Mouse (Mus musculus) thymus, postnatal 10 days (tissue): Measurements from ENCODE around the gene Eif4enif1.

Source experiments
- DNase-seq, 2 experiments: peaks; one replicate each; pipeline ENCODE4 v3.0.0; 2021; ENCODE audit warnings: low spot score in 2 of 2

Eif4enif1 gene

GRCm38 (mm10) chr11:3267133-3267532, 64.9 kb downstream of the Eif4enif1 start:
- no peak for DNase-seq

DNA sequence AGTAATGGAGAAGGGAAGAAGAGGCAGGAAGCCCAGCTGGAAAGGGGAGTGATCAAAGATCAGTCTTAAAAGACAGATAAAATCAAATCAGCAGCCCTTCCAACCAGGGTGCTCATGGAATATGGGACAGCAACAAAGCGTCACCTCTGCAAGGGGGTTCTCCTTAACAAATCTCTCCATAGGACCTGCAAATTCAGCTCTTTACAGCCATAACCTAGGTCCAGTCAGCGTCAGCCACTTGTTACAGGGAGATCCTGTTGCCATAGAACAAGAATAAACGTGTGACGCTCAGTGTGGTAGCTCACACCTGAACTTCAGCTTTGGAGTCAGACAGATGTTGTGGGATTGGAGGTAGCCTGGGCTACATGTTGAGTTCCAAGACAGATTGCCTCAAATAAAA, 67.0 kb downstream of the Eif4enif1 start:
- DNase-seq: no peak

- DNase-seq: no peak
Observed at GRCm38 (mm10) chr11:3278351-3278750, 76.2 kb downstream of the Eif4enif1 start.

DNA sequence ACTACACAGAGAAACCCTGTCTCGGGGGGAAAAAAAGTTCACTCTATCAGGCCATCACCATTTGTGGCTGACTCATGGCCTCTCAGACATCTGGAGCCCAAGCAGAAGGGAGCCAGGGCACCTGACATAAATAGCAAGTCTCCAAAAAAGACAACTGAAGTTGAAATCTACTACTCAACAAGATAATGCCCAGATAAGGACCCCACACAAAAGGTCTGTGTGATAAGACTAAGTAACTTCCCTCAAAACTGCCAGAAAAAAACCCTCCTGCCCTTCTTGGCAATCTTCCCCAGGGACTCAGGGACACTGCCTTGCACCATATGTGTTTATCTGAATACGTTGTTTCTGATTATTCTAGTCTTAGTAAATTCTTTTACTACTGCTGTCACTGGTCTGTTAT, 77.5 kb downstream of the Eif4enif1 start:
- DNase-seq: no peak

DNA sequence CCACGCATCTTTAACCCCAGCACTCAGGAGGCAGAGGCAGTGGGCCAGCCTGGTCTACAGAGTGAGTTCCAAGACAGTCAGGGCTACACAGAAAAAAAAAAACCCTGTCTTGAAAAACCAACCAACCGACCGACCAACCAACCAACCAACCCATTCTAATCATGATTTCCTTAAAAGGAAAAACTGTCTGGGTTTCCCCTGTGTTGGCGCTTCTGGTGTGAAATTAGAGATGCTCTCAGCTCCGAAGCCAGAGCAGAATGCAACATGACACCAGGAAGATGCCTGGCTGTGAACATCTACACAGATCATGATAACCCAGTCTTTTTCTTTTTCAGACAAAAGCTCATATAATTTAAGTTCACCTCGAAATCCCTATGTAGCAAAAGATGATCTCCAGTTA, 80.7 kb downstream of the Eif4enif1 start:
- DNase-seq: no peak

- no peak for DNase-seq
Observed at GRCm38 (mm10) chr11:3283645-3284044, 81.5 kb downstream of the Eif4enif1 start.

DNA sequence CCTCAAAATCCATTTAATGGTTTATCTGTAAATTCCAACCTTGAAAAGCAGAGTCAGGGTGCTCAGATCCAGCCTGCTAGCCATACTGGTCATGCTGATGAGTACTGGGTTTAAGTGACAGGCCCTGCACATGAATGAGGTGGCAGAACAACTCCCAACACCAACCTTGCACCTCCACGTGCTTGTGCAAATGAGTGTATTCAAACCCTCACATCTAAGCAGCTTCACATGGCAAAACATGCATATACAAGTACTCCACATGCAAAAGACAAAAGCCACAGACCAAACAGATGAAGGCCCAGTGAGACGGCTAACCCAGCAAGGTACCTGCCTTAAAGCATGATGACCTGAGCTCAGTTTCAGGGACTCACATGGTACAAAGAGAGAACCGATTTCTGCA, 83.7 kb downstream of the Eif4enif1 start:
- no peak for DNase-seq

GRCm38 (mm10) chr11:3287131-3287530, 84.9 kb downstream of the Eif4enif1 start:
- no peak for DNase-seq

DNA sequence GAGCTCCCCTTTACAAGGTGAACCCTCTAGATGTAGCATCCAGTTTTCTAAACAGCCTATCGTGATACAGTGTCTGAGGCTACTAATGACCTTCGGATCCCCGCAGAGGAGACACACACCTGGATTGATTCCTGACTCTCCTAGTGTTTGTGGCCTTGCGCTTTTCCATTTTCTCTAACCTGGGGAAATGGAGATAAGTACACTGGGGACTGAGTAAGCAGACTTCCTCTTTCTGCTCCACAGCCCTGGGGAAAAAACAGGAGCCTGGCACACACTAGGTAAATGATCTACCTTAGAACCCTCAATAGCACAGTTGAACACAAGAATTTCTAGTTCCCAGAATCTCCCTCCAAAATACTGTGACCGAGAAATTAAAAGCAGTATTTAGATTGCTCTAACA, 85.7 kb downstream of the Eif4enif1 start:
- no peak for DNase-seq

- peak in 1 of 2 experiments; percentile 44 for DNase-seq
Observed at GRCm38 (mm10) chr11:3288521-3289301, 86.5 kb downstream of the Eif4enif1 start, which contains the start of gene Patz1. Gene Patz1 (plus strand): TSS chr11:3288874.

DNA sequence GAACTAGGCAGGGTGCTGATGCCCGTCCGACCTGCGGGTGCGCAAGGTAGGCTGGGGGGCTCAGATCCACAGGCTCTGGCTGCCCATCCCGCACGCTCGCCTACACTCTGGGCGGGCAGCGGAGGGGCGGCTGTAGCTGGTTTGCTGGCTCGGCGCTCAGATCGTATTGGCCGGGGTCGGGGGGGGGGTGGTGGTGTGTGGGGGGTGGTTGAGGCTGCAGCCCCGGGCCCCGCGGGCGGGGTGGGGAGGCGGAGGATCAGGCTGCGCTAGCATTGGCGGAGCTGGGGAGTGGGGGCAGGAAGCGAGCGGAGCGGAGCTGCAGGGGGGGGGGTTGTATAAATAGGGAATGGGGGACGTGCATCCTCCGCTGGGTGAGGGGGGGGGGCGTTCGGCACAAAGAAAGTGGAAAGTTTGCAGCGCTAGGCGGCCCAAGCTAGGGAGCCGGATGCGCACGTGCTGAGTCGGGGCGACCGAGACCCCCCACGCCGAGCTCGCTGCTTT, 87.2 kb downstream of the Eif4enif1 start:
- DNase-seq: peak; percentile 78 to 84

DNA sequence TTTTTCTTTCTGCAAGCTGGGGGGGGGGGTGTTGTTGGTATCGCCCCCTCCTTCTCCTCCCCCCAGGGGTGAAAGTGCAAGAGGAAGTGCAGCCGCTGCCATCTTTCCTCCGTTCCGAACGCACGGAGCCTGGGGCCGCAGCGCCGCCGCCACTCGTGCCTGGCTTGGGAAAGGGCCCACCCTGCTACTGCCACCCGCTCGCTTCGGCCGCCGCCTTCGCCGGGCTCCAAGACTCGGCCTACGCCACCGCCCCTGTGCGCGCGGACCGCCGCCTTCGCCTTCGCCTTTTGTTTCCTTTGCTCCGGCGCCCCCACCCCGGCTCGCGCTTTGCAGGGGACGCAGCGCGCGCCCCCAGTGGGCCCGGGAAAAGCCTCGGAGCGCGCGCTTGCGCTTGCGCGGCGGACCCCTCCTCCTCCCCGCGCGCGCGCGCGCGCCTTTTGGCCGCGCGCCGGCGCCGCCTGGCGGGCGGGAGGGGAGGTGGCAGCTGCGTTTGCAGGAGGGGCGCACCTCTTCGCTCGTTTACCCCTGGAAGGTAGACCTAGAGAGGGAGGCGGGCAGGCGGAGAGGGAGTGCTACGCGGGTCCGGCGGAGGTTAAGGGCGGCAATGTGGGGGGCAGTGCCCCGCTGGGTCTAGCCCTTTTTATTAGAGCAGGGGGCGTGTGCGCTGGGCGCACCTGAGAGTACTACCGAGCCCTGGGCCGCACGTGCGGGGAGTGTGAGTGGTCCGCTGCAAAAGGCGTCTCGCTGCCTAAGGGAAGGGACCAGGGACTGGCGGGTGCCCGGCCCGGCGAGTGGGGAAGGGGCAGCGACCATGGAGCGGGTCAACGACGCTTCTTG, 87.8 kb downstream of the Eif4enif1 start:
- peak; percentile 88 to 89 for DNase-seq

DNA sequence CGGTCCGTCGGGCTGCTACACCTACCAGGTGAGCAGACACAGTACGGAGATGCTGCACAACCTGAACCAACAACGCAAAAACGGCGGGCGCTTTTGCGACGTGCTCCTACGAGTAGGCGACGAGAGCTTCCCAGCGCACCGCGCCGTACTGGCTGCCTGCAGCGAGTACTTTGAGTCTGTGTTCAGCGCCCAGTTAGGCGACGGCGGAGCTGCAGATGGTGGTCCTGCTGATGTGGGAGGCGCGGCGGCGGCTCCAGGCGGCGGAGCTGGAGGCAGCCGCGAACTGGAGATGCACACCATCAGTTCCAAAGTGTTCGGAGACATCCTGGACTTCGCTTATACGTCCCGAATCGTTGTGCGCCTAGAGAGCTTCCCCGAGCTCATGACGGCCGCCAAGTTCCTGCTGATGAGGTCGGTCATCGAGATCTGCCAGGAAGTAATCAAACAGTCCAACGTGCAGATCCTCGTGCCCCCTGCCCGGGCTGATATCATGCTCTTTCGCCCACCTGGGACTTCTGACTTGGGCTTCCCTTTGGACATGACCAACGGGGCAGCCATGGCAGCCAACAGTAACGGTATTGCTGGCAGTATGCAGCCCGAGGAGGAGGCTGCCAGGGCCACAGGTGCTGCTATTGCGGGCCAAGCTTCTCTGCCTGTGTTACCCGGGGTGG, 88.6 kb downstream of the Eif4enif1 start:
- DNase-seq: peak; percentile 65 to 69

- DNase-seq: peak in 1 of 2 experiments; percentile 45
Observed at GRCm38 (mm10) chr11:3291311-3292061, 89.3 kb downstream of the Eif4enif1 start.

GRCm38 (mm10) chr11:3292062-3292421, 89.8 kb downstream of the Eif4enif1 start:
- DNase-seq: peak; percentile 75 to 77

- no peak for DNase-seq
Observed at GRCm38 (mm10) chr11:3292711-3293249, 90.6 kb downstream of the Eif4enif1 start.

DNA sequence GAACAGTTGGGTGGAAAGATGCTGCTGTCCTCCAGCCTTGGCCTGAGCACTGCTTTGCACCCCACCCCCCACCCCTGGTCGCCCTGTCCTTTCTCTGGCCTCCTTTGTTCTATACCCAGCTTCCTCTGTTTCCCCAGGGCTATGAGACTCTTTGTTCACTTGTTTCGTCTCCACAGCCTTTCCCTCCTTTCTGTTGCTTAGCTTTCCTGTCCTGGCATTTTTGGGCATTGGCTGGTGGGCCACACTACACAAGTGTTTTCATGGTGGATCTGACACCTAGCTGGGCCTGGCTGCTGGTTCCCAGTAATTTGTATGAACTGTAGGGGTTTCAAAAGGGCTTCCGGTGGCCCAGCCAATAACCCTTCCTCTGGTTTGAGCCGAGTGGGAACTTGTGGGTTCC, 91.2 kb downstream of the Eif4enif1 start:
- DNase-seq: no peak
